Mouse (Mus musculus) intestine, embryonic 14.5 days (tissue): ENCODE results near the gene 9130213A22Rik. TPM values are rescaled to one million over a fixed set of nuclear protein-coding genes. Genes with fewer than 3 reads are reported as not detected.

Experiments
- ATAC-seq: fragments of 200-750 bp; cut with Nextera tagmentation; replicated peaks from 2 replicates; pipeline ENCODE4 v1.8.0; 2017; ENCODE audit warnings: low read depth, moderate number of reproducible peaks, moderate TSS enrichment, moderate library complexity; ENCODE audit not compliant: low FRiP score, low TSS enrichment
- DNase-seq: peaks from one replicate; pipeline ENCODE4 v3.0.0-alpha.2; 2018; ENCODE audit warnings: low spot score
- H3K27ac ChIP-seq: fragments of 300-500 bp; sonication (generic); 2 replicates; pipeline ENCODE4 v1.5.1; 2014; ENCODE audit warnings: low read depth, mild to moderate bottlenecking, control low read depth
- H3K27me3 ChIP-seq: fragments of 300-500 bp; sonication (generic); replicated peaks from 2 replicates; pipeline ENCODE4 v1.6.1; 2014; ENCODE audit warnings: low read length, control low read depth; ENCODE audit not compliant: control insufficient read depth, insufficient read depth
- H3K36me3 ChIP-seq: fragments of 300-500 bp; sonication (generic); 2 replicates; pipeline ENCODE4 v1.6.1; 2014; ENCODE audit warnings: low read length, control low read depth; ENCODE audit not compliant: control insufficient read depth, insufficient read depth
- H3K4me1 ChIP-seq: fragments of 300-500 bp; sonication (generic); replicated peaks from 2 replicates; pipeline ENCODE4 v1.6.1; 2014; ENCODE audit warnings: low read length, control low read depth, mixed read lengths; ENCODE audit not compliant: control insufficient read depth, insufficient read depth
- H3K4me2 ChIP-seq: fragments of 300-500 bp; sonication (generic); 2 replicates; pipeline ENCODE4 v1.6.1; 2014; ENCODE audit warnings: low read length
- H3K4me3 ChIP-seq: fragments of 300-500 bp; sonication (generic); 2 replicates; pipeline ENCODE4 v1.5.1; 2014; ENCODE audit warnings: low read depth, low read length, control low read depth, mixed read lengths
- H3K9ac ChIP-seq: fragments of 300-500 bp; sonication (generic); 2 replicates; pipeline ENCODE4 v1.6.1; 2014; ENCODE audit warnings: mild to moderate bottlenecking, low read length
- H3K9me3 ChIP-seq: fragments of 300-500 bp; sonication (generic); 2 replicates; pipeline ENCODE4 v1.6.1; 2016; ENCODE audit warnings: low read length, control low read depth; ENCODE audit not compliant: control insufficient read depth
- WGBS: fragments of 180-500 bp; shearing (Covaris S2); extraction: QIAGEN DNeasy Blood & Tissue Kit; methylation state at CpG from one replicate; pipeline ENCODE4 v1.1.7; 2014; 5-methylcytosine and 5-hydroxymethylcytosine counted together
- polyA plus RNA-seq: library from polyadenylated mRNA; unstranded; fragments of >200 nt; fragmentation: Nextera tagmentation; extraction: Ambion mirVana; gene quantifications from 2 replicates; pipeline ENCODE4 v1.2.1, GENCODE M21; 2014

The 9130213A22Rik gene
- polyA plus RNA-seq, 1 experiment from 2014 or later, result 0.30 TPM

DNA sequence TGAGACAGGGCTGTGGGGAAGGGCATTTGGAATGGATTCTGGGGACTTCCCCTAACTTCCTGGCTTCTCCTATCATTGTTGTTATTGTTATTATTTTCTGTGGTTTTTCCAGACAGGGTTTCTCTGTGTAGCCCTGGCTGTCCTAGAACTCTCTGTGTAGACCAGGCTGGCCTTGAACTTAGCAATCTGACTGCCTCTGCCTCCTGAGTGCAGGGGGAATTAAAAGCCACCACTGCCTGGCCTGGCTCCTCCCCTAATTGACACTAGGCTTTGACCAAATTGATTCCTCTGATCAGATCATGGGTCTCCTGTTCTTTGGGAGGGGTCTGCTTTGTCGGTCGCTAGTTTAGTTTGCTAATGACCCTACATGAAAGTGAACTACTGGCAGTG lies 4.3 kb upstream of the 9130213A22Rik start:
- Histone ChIP-seq H3K9ac (no peak overlapping the region), H3K4me2 (peak overlapping the region; percentile 69)

DNA sequence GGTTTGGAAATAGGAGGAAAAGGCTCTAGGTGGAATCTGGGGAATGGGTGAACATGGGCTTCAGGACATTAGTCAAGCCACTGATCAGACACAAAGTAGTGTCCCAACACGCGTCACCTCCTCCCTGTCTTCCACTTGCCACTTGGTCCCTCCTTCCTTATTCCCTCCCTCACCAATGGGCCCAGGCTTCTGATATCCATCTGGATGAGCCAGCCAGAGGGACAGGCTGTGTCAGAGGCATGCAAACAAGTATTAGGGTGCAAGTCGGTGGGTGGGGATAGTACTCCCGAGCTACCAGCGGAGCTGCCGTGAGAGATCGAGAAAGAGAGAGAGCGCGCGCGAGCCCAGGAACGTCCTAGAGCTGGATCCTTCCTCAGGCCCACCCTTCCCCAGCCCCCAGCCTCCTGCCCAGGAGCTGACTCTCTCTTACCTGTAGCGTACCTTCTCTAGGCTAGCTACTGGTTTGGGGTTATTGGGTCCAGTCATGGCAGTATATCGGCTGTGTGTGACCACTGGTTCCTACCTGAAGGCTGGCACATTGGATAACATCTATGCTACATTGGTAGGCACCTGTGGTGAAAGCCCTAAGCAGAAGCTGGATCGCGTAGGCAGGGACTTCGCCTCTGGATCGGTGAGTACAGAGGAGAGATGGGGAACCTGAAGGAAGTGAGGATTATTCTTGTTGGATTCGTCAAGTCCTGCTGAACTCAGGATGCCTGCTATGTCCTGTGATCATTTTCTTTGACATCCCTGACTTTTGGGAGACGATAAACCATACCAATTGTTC lies 3.7 kb upstream of the 9130213A22Rik start:
- H3K27ac ChIP-seq, result no peak overlapping the region
- H3K27me3 ChIP-seq, result no peaks in the 10 kb centered on the region
- peak overlapping the region; percentile 5 for H3K9ac ChIP-seq
- H3K4me2 ChIP-seq, result peak overlapping the region; percentile 69
- peak overlapping the region; percentile 58 for H3K4me3 ChIP-seq
- no peaks in the 10 kb centered on the region for H3K36me3 ChIP-seq
- ATAC-seq (no peak), DNase-seq (peak; percentile 64)
- WGBS, result 11% methylated on average over 20 of the region's 20 CpGs
- no peaks in the 10 kb centered on the region for H3K9me3 ChIP-seq
- H3K4me1 ChIP-seq, result peaks cover 7% of the 10 kb centered on the region; the same call in 1 of the 2 replicates

More for the DNA sequence above, 4.3 kb upstream of the 9130213A22Rik start:
- DNase-seq (no peak), ATAC-seq (no peak)
- peaks cover 7% of the 10 kb centered on the region; the same call in 1 of the 2 replicates for H3K4me1 ChIP-seq
- H3K27me3 ChIP-seq, result no peaks in the 10 kb centered on the region
- 57% methylated on average over 2 of the region's 2 CpGs for WGBS
- no peaks in the 10 kb centered on the region for H3K9me3 ChIP-seq
- H3K36me3 ChIP-seq, result no peaks in the 10 kb centered on the region
- 0 out of 2 replicates have a peak overlapping the region, but pooled peaks have one; percentile 58 for H3K4me3 ChIP-seq
- H3K27ac ChIP-seq, result no peak overlapping the region

DNA sequence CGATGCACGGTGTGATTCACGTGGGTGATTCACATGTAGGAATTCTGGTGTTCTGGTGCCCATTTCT lies 3.3 kb upstream of the 9130213A22Rik start, which contains the start of gene Aloxe3:
Aloxe3 (plus strand) TSS at position 45 of the 67 bp plus-strand sequence.
- peak within 1 kb of the TSS; percentile 66 for H3K27ac ChIP-seq
- peak within 1 kb of the TSS; percentile 58 for H3K4me3 ChIP-seq
- peak within 1 kb of the TSS; percentile 5 for H3K9ac ChIP-seq
- WGBS, result 4% methylated on average over 3 of the region's 3 CpGs
- peak within 1 kb of the TSS; percentile 69 for H3K4me2 ChIP-seq
- ATAC-seq (no peak), DNase-seq (no peak)
- no peaks in the 10 kb centered on the region for H3K27me3 ChIP-seq
- H3K36me3 ChIP-seq, result no peaks in the 10 kb centered on the region
- peaks cover 11% of the 10 kb centered on the region for H3K4me1 ChIP-seq
- no peaks in the 10 kb centered on the region for H3K9me3 ChIP-seq

DNA sequence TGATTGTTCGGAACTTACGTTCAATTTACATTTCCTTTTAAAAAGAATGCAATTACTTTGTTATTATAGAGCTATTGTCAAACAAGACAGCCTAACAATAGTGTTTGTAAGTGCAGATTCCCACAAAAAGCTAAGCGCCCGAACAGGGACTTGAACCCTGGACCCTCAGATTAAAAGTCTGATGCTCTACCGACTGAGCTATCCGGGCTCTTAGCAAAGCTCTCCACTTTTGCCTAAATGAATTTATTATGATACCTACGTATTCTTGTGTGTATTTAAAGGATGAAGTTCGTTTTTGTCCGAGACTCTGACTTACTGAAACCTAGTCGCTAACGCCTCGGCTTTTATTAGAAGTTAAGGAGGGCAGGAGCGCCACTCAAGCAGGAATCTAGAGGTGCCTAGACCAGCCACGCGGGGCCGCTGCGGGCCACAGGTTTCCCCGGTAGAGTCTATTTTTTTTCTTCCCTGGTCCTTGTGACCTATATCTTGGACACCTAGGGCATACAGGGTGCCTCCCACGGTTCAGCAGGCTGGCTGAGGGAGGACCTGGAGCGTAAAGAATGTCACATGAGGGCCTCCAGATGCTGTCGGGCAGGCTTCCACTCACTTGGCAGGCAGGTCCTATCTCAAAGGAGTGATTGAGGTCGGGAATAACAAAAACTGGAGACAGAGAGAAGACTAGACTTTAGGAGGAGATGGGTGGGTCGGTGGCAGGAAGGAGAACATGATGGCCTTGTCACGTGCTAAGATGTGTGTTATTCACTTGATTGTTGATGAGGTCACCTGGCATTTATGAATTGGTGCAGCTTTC lies 2.9 kb upstream of the 9130213A22Rik start:
- WGBS, result under 1% methylated on average over 24 of the region's 24 CpGs
- H3K9ac ChIP-seq, result peak overlapping the region; percentile 5
- H3K9me3 ChIP-seq, result no peaks in the 10 kb centered on the region
- H3K27ac ChIP-seq, result peak overlapping the region; percentile 66
- H3K4me3 ChIP-seq, result peak overlapping the region; percentile 58
- H3K27me3 ChIP-seq, result 0 out of 2 replicates have a peak, but pooled peaks cover 3% of the 10 kb centered on the region
- peak overlapping the region; percentile 69 for H3K4me2 ChIP-seq
- H3K36me3 ChIP-seq, result no peaks in the 10 kb centered on the region
- DNase-seq (peak; percentile 93), ATAC-seq (peak; percentile 53)
- peaks cover 16% of the 10 kb centered on the region for H3K4me1 ChIP-seq

DNA sequence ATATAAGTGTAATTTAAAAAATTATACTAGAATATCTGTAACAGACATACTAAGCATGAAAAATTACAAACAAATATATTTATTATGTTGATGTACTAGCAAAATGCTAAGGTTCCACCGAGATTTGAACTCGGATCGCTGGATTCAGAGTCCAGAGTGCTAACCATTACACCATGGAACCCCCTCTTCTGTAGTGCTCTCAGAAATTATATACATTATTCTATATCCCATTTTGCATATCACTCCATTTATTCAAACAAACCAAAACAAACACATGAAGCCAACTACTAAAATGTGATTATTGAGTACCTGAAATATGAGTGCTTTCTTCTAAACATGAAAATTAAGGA lies 2.1 kb upstream of the 9130213A22Rik start:
- Histone ChIP-seq H3K9ac (no peak overlapping the region), H3K4me2 (peak overlapping the region; percentile 94), H3K27me3 (0 out of 2 replicates have a peak, but pooled peaks cover 4% of the 10 kb centered on the region), H3K27ac (no peak overlapping the region), H3K9me3 (no peaks in the 10 kb centered on the region), H3K4me3 (peak overlapping the region; percentile 82), H3K36me3 (no peaks in the 10 kb centered on the region), H3K4me1 (peaks cover 23% of the 10 kb centered on the region)
- DNase-seq (peak; percentile 83), ATAC-seq (peak; percentile 65)
- WGBS, result under 1% methylated on average over 3 of the region's 3 CpGs

DNA sequence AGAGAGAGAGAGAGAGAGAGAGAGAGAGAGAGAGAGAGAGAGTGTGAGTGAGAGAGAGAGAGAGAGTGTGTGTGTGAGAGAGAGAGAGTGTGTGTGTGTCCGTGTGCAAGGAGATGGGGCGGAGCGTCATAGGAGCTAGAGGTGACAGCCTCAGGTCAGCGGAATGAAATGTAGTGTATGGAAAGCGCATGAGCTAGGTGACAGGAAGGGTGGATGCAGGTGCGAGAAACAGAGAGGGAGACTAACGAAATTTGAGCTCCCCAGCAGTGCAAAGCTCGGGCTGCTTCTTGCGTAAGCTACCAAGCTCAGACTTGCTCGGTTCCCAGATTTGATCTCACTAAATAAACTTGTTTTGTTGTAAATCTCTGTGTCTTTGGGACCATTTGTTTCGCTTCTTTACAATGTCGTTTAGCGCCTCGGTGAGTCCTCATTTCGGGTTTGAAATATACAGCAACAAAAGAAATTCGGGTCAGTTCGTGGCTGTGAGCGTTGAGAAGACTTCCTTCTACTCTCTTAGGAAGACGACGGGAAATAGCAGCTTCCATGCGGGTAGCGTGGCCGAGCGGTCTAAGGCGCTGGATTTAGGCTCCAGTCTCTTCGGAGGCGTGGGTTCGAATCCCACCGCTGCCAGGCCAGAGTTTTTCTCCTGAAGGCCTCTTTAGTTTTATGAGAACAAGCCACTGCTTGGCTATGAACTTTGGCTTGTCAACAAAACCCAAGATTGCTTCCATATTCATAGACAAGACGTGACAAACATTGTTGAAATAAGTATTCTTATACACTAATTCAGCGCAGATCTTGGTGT lies 1.5 kb upstream of the 9130213A22Rik start:
- Histone ChIP-seq H3K9ac (peak overlapping the region; percentile 41), H3K27me3 (0 out of 2 replicates have a peak, but pooled peaks cover 4% of the 10 kb centered on the region), H3K4me1 (peaks cover 29% of the 10 kb centered on the region), H3K4me2 (peak overlapping the region; percentile 94), H3K4me3 (peak overlapping the region; percentile 82), H3K36me3 (no peaks in the 10 kb centered on the region), H3K9me3 (no peaks in the 10 kb centered on the region), H3K27ac (peak overlapping the region; percentile 76)
- peak; percentile 99 for DNase-seq
- WGBS, result under 1% methylated on average over 31 of the region's 31 CpGs
- ATAC-seq, result peak; percentile 68

DNA sequence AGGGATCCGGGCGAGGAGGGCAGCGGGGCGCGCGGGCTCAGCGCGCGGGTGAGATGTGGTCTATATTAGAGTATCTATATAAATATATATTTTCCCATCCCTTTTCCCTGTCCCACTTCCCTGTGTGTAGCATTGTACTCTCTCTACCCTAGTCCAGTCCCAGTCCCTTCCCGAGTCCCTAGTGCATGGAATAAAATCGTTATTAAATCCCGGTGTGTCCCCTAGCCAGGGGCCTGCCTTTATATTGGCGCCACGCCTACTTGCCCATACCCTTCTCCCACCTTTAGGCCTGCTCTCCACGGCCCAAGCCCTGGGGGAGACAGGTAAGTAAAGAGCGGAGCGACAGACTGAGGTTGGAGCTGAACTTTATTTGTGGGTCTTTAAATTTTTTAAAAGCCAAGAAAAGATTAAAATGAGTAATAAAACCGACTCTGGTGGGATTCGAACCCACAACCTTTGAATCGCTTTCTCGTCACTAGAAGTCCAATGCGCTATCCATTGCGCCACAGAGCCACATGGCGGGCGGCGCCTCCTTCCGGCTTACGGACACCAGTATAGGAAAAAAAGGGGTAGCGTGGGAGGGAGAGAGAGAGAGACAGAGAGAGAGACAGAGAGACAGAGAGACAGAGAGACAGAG lies 785 bp upstream of the 9130213A22Rik start:
- peak overlapping the region; percentile 82 for H3K4me3 ChIP-seq
- H3K9ac ChIP-seq, result peak overlapping the region; percentile 60
- ATAC-seq, result peak; percentile 10
- 0 out of 2 replicates have a peak, but pooled peaks cover 4% of the 10 kb centered on the region for H3K27me3 ChIP-seq
- H3K4me1 ChIP-seq, result peaks cover 30% of the 10 kb centered on the region
- DNase-seq, result peak; percentile 99
- WGBS, result under 1% methylated on average over 29 of the region's 29 CpGs
- peak overlapping the region; percentile 94 for H3K4me2 ChIP-seq
- H3K27ac ChIP-seq, result peak overlapping the region; percentile 76
- no peaks in the 10 kb centered on the region for H3K9me3 ChIP-seq
- no peaks in the 10 kb centered on the region for H3K36me3 ChIP-seq

DNA sequence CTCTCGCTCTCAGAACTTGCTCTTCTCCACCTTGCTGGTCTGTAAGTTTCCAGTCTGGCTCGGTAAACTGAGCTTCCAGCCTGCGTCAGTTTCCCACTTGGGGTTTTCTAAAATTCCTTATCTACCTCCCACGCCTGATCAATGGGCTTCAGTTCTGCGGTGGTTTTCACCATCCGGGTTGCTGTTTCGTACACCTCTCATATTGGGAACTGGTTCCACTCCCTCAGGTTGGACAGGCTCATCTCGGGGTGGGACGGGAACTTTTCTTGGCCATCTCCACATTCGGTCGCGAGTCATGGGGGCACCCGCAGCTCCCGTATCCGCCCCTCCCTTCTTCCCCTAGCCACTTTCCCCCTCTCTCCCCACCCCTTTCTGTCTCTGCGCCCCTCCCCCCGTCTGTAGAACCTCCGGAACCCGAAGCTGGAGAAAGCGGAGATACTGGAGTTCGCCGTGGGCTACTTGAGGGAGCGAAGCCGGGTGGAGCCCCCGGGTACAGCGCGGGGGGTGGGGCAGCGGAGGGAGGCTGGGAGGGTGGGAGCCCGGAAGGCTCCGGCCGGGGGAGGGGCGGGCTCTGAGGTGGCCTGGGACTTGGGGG lies 551 bp downstream of the 9130213A22Rik start:
- H3K4me1 ChIP-seq, result peaks cover 33% of the 10 kb centered on the region
- WGBS, result under 1% methylated on average over 26 of the region's 32 CpGs
- 0 out of 2 replicates have a peak, but pooled peaks cover 4% of the 10 kb centered on the region for H3K27me3 ChIP-seq
- DNase-seq, result peak; percentile 75
- no peaks in the 10 kb centered on the region for H3K9me3 ChIP-seq
- peak overlapping the region; percentile 76 for H3K27ac ChIP-seq
- peak overlapping the region; percentile 94 for H3K4me2 ChIP-seq
- peak overlapping the region; percentile 60 for H3K9ac ChIP-seq
- no peak for ATAC-seq
- no peaks in the 10 kb centered on the region for H3K36me3 ChIP-seq
- H3K4me3 ChIP-seq, result peak overlapping the region; percentile 82
